Mouse (Mus musculus) liver, adult 2 months (tissue): ENCODE measurements around the gene Hlcs.

Experiments
- CTCF ChIP-seq: fragments of 200-500 bp; IDR thresholded peaks from 2 replicates; pipeline ENCODE4 v1.5.1; 2011; ENCODE audit warnings: low read depth, low read length, control low read depth
- POLR2A ChIP-seq: fragments of 200-500 bp; IDR thresholded peaks from 2 replicates; pipeline ENCODE4 v1.6.1; 2011; ENCODE audit warnings: low read length, control low read depth; ENCODE audit not compliant: insufficient read depth; ENCODE audit errors: extremely low read depth

- TF ChIP-seq POLR2A (no peak), CTCF (no peak)
Observed at GRCm38 (mm10) chr16:94228858-94229555, 84.4 kb downstream of the Hlcs start.
